Mouse (Mus musculus) adipose tissue, adult 10 weeks (tissue): Measurements from ENCODE around the gene Acvr2b. TPM values are rescaled to one million over a fixed set of nuclear protein-coding genes. Genes with fewer than 3 reads are reported as not detected.

Experiments
- polyA plus RNA-seq: library from polyadenylated mRNA; stranded (reverse); fragments of 350-450 nt; fragmentation: Illumina TruSeq; extraction: RNeasy Lipid Tissue Mini Kit (QIAGEN cat#74804); gene quantifications from one replicate; pipeline ENCODE4 v1.2.3, GENCODE M21; 2014; ENCODE audit warnings: low read depth, low replicate concordance

The Acvr2b gene
- polyA plus RNA-seq = 2.8 TPM

GRCm38 (mm10) chr9:119401801-119402214, at the start of gene Acvr2b:
Acvr2b (plus strand) TSS chr9:119402118.

DNA sequence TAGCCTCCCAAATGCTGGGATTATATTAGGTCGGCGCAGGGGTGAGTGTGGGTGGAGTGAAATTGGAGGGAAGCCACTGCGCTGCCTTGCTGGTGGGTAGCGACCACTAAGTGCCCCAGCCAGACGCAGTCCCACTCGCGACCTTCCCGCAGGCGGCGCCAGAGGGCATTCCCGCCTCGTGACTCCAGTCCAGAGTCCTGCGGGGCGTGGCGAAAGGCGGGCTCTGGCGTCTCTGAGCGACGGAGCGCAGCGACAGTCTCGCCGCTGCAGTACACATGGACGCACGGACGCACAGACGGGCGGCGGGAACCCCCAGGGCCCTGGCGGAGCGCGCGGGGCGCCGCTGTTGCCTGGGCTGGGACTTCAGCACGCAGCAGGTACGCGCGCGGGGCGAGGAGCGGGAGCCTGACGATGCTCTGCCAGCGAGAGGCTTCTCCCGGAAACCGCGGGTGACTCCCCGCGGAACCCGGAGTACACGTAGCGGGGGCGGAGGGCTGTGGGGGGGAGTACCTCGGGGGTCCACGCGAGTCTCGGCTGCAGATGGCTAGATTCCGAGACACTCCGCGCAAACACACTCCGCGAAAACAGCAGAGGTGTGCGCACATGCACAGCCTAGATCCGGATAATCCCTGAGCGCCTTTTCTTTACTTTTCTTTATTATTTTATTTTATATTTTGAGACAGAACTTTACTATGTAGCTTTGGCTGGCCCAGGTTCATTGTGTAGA, 44.4 kb upstream of the Acvr2b start, which contains the start of gene Xylb:
Gene Xylb, plus strand, starts transcription at position 51 of the 727 bp plus-strand sequence.

GRCm38 (mm10) chr9:119365284-119365683, 36.6 kb upstream of the Acvr2b start, which contains the start of gene Slc22a14:
Slc22a14 (minus strand) TSS chr9:119365553.

GRCm38 (mm10) chr9:119444738-119445429, 43.0 kb downstream of the Acvr2b start, which contains the start of gene Exog:
Exog (plus strand) TSS chr9:119444943.

Other genes with a start within 250 kb of the Acvr2b start
- gene Acaa1b, start 245.0 kb upstream of the Acvr2b start, polyA plus RNA-seq = 20.9 TPM
- not detected for gene Gm47289, start 243.0 kb upstream of the Acvr2b start, polyA plus RNA-seq
- not detected for gene Slc22a13, start 193.0 kb upstream of the Acvr2b start, polyA plus RNA-seq
- gene Oxsr1, start 79.7 kb upstream of the Acvr2b start, polyA plus RNA-seq = 26.0 TPM
- gene Acaa1a, start 62.4 kb upstream of the Acvr2b start, polyA plus RNA-seq = 118 TPM
- 47.6 TPM for gene Myd88, start 60.7 kb upstream of the Acvr2b start, polyA plus RNA-seq
- gene Xylb, start 44.7 kb upstream of the Acvr2b start, polyA plus RNA-seq = 14.4 TPM
- 6.0 TPM for gene Slc22a14, start 36.6 kb upstream of the Acvr2b start, polyA plus RNA-seq
- gene Exog, start 42.8 kb downstream of the Acvr2b start, polyA plus RNA-seq = 8.7 TPM
- gene Scn5a, start 176.9 kb downstream of the Acvr2b start, polyA plus RNA-seq = 0.36 TPM